25 mouse cellular contexts compared by ENCODE assay signal in the genomic region with DNA sequence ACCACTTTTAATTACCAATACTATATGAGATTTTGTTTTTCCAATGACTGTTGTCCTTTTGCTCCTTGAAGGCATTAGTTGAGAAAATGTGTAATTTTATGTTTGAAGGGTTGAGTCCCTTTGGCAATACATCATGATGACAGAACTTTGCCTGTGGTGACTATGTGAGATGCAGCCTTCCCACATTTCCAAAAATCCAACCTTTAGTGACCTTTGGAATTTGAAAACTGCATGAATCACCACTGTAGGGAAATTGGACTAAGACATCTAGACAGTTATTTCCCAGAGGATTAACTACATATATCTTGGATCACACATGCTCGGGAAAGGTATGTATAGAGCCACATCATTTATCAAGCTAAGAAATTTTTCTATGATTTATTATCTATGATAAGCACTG. TPM values are rescaled to one million over a fixed set of nuclear protein-coding genes. Genes with fewer than 3 reads are reported as not detected.
DNase-seq lines count a peak whose midpoint lies in the region; ATAC-seq and TF ChIP-seq lines count a peak whose summit lies in the region.
"Had no signal": no experiment of that assay in that cellular context is flagged by ENCODE, and none has a peak within 500 bp of the region (broad histone marks: within the 10 kb centered on the region; RNA-seq: fewer than 3 reads in every experiment).

No protein-coding gene starts in this region.

- TF ChIP-seq CTCF in kidney, adult 2 months (conservative IDR thresholded peaks at IDR 0.05; ENCODE audit: insufficient read depth, insufficient read length, low read depth, low read length) = no peak
- TF ChIP-seq CTCF in layer of hippocampus, adult 2 months (conservative IDR thresholded peaks at IDR 0.05) = no peak

- H3K27me3 ChIP-seq in kidney, adult 2 months (replicated peaks; ENCODE audit: control insufficient read depth, insufficient read depth, low read length) = no peaks in the 10 kb centered on the region
- H3K27me3 ChIP-seq: CH12.LX, Patski had no signal

- no peak overlapping the region for H3K27ac ChIP-seq in kidney, adult 2 months (ENCODE audit: insufficient read depth, low read depth, low read length)
- no peak overlapping the region for H3K27ac ChIP-seq in layer of hippocampus, adult 2 months

- WGBS in kidney, adult 2 months = 56% methylated on average over 1 of the region's 1 CpGs

- no peak for ATAC-seq in megakaryocyte, adult 5-6 weeks (ENCODE audit: poor library complexity, severe bottlenecking)
- ATAC-seq: activated CD4-positive, CD25-positive, alpha-beta regulatory T cell, adult 4 months; CD4-positive, CD25-positive, alpha-beta regulatory T cell, adult 4 months; Patski had no signal

- no peak for TF ChIP-seq POLR2A in kidney, adult 2 months (IDR thresholded peaks at IDR 0.05; ENCODE audit: low read depth, low read length)

- H3K36me3 ChIP-seq in kidney, adult 2 months (ENCODE audit: control insufficient read depth, insufficient read depth, low read length) = no peaks in the 10 kb centered on the region
- H3K36me3 ChIP-seq: G1E had no signal

- no peak overlapping the region for H3K4me3 ChIP-seq in kidney, adult 2 months (ENCODE audit: insufficient read depth, low read depth, low read length)
- no peak overlapping the region for H3K4me3 ChIP-seq in layer of hippocampus, adult 2 months

- DNase-seq in 3T3-L1 (ENCODE audit: low read depth, low spot score) = peak; percentile 88
- peak; percentile 20 for DNase-seq in Muller cell, postnatal 12 days (ENCODE audit: inconsistent ontology term)
- DNase-seq in NIH3T3 (ENCODE audit: low read depth) = peak; percentile 53
- DNase-seq in mesoderm, embryonic 11.5 days (ENCODE audit: low read depth, low spot score) = peak; percentile 2
- DNase-seq in urinary bladder, postnatal 4 days (ENCODE audit: low spot score in 2 of 2) = no peak
- DNase-seq in kidney, adult 2 months = no peak
- DNase-seq in layer of hippocampus, adult 2 months (ENCODE audit: low spot score in 2 of 2) = no peak
- DNase-seq: adrenal gland, adult 2 months; adrenal gland, adult 8-10 months; adrenal gland, postnatal 10 days; adrenal gland, postnatal 14 days; adrenal gland, postnatal 25 days; adrenal gland, postnatal 36 days; B cell, adult 2 months; cerebellum, adult 11 months; cerebellum, adult 11-12 months; cerebellum, adult 18-20 months; cerebellum, adult 2 months; cerebellum, adult 8-10 months had no signal

- H3K4me1 ChIP-seq in kidney, adult 2 months (ENCODE audit: control insufficient read depth, insufficient read depth, low read length) = no peaks in the 10 kb centered on the region

RNA-seq across cellular contexts. Expression of a gene that starts 57.7 kb away (rescaled TPM):
- 0.64 and 1.1 TPM in 2 replicates for polyA plus RNA-seq in kidney, adult 2 months (2012; rRNA removed)
- 64.0 and 74.3 TPM in 2 replicates for total RNA-seq in megakaryocyte, adult 5-6 weeks (2015)
- 51.9 and 58.9 TPM in 2 replicates for total RNA-seq in megakaryocyte, adult 5-6 weeks (2017)
- 1 to 10 TPM in 1 of 2 experiments, under 1 TPM in 1; 0.83 to 1.1 TPM for total RNA-seq in layer of hippocampus, adult 2 months (2021)

Comparison
In these comparisons a context has a peak if more than half of its experiments do, and no peak if none do; other contexts are left out.
1. DNase-seq: peak in 3T3-L1 (single experiment), Muller cell, postnatal 12 days (single experiment), NIH3T3 (single experiment) and mesoderm, embryonic 11.5 days (single experiment); none in urinary bladder, postnatal 4 days (0 of 2), kidney, adult 2 months (single experiment) and layer of hippocampus, adult 2 months (0 of 2).
2. RNA of a gene that starts 57.7 kb away (total RNA-seq): 51.9 to 74.3 TPM in megakaryocyte, adult 5-6 weeks; 0.83 to 1.1 TPM in layer of hippocampus, adult 2 months; every median in the first group is over 10 times any median in the second.